Mouse (Mus musculus): ENCODE measurements around the gene Klra6.
"Not testable (repeated sequence)": the region's sequence is repeated elsewhere in the genome, so short reads cannot be mapped to it uniquely, and the experiment has no call there.

Gene Klra6

DNA sequence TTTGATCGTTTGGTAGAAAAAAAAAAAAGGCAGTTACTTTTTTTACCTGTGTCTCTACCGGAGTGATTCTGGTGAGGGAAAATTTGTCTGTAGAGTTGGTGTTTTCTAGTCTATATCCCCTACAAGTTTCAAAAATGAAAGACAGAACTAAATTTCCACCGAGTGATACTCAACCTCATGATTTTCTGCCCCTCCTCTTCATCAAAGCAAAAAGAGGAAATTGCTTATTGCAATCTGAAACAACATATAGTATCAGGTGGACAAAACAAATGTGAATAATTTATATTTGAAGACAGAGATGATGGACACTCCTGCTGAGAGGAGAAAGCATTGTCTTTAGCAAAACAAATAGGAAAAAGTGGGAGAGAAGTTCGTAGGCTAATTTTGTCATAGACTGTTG lies at the start of gene Klra6:
Klra6 (minus strand) TSS at position 101 of the 400 bp plus-strand sequence.
- no peak for DNase-seq (ENCODE audit: low read depth, low spot score)

DNA sequence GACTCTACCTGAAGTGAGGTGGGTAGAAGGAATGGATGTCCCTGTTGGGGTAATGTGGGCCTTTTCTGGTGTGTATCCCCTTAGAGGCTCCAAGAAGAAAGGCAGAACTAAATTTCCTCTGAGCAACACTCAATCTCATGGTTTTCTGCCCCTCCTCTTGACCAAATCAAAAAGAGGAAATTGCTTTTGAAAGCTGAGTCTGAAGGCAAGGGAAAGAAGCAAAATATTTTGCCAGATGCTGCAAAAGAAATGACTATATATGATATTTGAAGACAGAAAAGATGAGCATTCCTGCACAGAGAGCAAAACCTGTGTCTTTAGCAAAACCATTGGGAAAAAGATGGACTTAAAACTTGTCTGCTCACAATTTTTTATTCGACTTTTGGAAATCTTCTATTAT lies 40.4 kb upstream of the Klra6 start, which contains the start of gene Klra4:
Klra4 (minus strand) TSS at position 101 of the 400 bp plus-strand sequence.
- DNase-seq (ENCODE audit: low read depth, low spot score), result not testable (repeated sequence)

DNA sequence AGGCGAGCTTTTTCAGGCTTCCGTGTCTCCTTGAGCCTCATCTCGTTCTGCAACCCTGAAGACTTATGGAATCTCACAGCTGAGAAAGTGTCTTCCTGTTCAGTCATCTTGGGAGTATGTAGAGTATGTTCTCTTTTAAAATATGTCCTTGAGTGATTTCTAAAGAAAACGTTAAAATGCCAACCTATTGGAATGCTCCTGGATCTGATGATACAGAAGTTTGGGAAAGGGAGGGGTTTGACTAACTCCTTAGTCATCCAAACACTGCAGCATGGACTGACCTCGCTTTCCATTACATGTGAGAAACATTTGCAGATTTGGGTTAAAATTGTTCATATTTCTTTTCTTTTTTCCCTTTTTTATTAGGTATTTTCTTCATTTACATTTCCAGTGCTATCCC lies 38.4 kb upstream of the Klra6 start:
- no peak for DNase-seq (ENCODE audit: low read depth, low spot score)

DNA sequence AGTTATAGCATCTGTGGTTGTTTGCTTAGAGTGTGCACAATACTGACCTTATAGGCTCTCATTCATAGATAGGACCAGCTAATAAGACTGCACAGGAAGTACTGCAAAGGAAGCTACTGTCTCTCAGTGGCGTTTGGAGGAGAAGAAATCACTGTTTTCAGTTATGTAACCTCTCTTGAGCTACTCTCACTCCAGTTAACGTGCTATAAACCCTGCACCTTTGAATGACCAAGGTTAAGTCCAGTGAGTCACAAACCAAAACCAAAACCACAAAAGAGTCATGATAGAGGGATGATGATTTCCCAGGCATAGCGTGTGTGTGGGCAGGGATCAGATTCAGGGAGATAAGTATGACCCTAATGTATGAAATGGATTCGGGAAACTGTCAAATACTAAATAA lies 8.4 kb upstream of the Klra6 start:
- DNase-seq (ENCODE audit: low read depth, low spot score), result not testable (repeated sequence)

DNA sequence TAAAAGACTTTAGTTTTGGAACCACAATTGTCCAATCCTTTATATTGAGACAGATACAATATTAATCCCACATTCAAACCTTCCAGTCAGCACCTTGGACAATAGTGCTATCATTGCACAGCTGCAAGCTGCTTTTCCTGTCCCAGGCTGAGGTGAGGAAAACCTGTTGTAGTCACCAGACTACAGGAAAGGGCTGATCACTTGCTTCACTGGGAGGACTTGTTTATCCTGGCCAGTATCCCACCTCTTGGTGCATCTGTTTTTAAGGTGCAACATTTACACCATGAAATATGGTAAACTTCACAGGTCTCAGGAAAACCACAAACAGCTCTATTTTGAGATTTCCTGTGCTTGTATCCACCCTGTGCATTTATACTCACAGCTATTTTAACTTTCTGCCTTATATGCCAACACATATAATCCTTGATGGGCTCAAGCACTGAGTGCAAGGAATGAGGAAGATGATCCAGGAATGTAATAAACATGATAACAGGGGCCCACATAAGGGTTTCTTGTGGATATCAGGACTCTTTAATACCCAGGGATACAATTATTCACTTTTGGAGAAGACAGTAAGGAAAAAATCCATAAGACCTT lies 4.8 kb upstream of the Klra6 start:
- DNase-seq (ENCODE audit: low read depth, low spot score), result not testable (repeated sequence)
